Mouse (Mus musculus): Measurements from ENCODE around the gene Gm42906. TPM values are rescaled to one million over a fixed set of nuclear protein-coding genes. Genes with fewer than 3 reads are reported as not detected.
A peak's percentile ranks its signal among the peaks of the same experiment; 100 is the strongest.

Gm42906 gene
- total RNA-seq, 2 experiments from 2014 or later: 1.3 TPM; not detected in 1

- no peak for DNase-seq (ENCODE audit: low spot score)
These were observed 276.4 kb downstream of the Gm42906 start for GRCm38 (mm10) chr5:151151549-151151948.

DNA sequence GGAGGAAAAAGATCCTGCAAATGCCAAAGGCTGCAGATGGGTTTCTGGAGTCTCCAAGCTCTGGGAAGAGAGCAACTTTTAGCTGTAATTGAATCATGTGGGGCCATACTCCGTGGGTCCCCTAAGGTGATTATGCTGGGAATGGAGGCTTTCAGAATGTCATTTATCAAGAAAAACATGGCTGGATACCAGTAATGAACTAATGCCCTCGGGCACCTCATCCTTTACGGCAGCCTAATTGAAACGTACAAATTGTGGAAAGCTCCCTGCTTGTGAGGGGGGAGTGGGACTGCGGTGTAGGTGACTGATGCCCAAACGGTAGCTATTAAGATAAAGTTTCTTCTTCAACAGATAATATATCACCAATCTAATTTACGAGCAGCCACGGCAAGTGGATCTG lies 278.5 kb downstream of the Gm42906 start:
- no peak for DNase-seq (ENCODE audit: low spot score)

- DNase-seq (ENCODE audit: low spot score): no peak
These were observed 279.9 kb downstream of the Gm42906 start for GRCm38 (mm10) chr5:151148079-151148478.

GRCm38 (mm10) chr5:151145807-151146206 lies 282.2 kb downstream of the Gm42906 start:
- DNase-seq (ENCODE audit: low spot score): no peak

GRCm38 (mm10) chr5:151143955-151144354 lies 284.0 kb downstream of the Gm42906 start:
- no peak for DNase-seq (ENCODE audit: low spot score)

DNA sequence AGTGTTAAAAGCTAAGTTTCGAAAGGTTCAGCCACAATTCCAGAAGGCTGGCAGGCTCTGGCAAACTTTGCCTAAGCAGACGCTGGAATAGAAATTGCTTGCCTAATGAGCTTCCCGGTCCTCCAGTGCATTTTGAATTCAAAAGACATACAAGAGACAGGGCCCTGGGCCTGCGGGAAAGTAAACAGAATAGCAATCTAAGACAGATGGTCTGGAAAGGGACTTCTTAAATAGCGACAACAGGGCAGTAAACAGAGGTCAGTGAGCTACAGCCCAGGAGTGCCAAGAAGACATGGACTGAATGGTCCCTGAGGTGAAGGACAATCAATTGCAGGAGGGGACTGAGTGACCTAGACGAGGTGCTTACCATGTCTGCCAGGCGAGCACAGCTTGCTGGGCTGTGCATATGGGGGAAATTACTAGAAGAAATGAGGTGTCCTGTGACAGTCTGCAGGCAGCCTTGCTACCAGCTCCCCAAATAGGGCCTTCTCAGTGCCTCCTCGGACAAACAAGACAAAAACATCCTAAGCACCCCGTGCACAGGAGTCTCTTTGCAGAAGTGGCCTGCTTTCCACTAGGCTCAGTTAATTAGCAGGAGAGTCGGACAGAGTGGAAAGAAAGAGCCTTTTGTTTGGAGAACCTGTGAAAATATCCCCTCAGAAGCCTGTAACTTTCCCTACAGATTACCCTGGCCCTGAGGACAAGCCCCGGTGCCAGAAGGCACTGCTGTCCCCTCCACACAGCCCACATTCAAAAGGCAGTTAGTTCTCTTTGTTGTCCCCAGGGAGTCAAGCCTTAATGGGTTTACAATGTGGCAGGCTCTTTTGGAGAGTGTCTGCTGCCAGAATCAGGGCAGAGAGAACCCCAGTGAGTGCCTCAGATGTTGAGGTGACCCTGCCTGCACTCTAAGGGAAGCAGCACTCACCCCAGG lies 285.0 kb downstream of the Gm42906 start:
- DNase-seq (ENCODE audit: low spot score): peak; percentile 54

- peak; percentile 39 for DNase-seq (ENCODE audit: low spot score)
These were observed 285.7 kb downstream of the Gm42906 start for GRCm38 (mm10) chr5:151142241-151142640.

DNA sequence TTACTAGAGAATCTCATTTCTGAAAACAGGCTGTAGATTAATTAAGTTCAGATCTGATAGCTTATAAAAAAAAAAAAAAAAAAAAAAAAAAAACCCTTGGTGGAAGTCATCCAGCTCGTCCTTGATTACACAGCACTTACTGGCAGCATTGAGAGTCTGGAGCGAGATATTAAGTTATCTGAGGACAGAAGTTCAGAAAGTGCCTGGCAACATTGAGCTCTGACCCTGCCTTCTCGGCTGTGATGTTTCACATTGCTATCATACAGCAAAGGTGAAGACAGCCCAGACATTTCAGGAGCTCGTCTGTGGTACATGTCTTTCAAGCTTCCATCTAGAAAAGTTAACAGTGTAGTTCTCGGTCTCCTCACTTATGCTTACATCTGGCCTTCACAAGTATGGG lies 290.1 kb downstream of the Gm42906 start:
- DNase-seq (ENCODE audit: low spot score): no peak

DNA sequence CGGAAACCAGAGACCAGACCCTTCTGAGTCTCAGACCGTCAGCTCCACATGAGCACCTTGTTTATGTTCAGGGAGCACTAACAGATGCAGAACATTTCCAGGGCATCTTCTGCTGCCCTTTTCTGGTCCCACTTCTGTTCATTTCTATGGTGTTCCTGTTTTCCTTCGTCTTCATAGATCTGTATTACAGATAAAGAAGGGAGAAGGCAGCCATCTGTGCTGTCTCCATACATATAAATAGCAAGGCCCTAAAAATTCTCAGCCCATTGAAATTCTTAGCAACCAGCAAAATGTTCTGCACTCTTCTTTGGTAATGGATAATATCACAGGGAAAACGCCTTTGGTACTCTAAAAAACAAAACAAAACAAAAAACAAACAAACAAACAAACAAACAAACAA lies 290.7 kb downstream of the Gm42906 start:
- no peak for DNase-seq (ENCODE audit: low spot score)

GRCm38 (mm10) chr5:151135965-151136364 lies 292.0 kb downstream of the Gm42906 start:
- DNase-seq (ENCODE audit: low spot score): no peak

GRCm38 (mm10) chr5:151135078-151135826 lies 292.7 kb downstream of the Gm42906 start:
- no peak for DNase-seq (ENCODE audit: low spot score)

GRCm38 (mm10) chr5:151134202-151134601 lies 293.8 kb downstream of the Gm42906 start:
- DNase-seq (ENCODE audit: low spot score): no peak

DNA sequence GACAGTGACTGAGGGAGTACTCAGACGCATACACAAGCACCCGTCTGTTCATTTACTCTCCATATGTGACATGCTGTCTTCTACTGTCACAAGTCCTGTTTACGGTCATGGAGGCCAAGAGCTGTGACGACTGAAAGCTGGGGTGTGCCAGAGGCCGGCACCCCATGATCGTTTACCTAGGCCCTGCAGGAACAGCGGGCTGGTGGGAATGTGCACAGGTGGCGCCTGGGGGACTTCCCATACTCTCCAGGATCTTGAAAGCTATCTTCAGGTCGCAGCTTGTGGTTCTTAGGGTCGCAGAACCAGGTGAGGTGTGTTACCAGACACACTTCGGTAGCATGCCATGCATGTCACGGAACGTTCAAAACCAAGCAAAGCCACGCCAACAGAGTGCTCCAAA lies 294.2 kb downstream of the Gm42906 start:
- DNase-seq (ENCODE audit: low spot score): no peak

GRCm38 (mm10) chr5:151129762-151130161 lies 298.2 kb downstream of the Gm42906 start:
- DNase-seq (ENCODE audit: low spot score): peak; percentile 64

DNA sequence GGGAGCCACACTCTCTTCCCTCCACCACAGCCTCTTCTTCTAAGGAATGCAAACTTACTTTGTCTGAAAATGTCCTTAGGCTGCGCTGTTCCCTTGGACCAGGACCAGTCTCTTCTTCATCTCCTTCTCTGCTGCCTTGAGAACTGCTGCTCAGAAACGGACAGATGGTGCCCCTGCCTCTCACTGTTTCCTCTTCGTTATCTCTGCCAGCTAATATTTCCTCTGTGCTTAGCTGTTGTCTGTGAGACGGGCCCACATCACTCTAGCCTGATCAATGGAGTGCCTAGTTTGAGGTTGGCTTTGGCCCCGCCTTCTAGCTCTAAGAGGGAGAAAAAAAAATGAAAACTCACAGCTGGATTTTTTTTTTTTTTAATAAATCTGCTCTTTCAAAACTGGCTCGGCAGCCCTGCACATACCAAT lies 300.7 kb downstream of the Gm42906 start:
- DNase-seq (ENCODE audit: low spot score): no peak

DNA sequence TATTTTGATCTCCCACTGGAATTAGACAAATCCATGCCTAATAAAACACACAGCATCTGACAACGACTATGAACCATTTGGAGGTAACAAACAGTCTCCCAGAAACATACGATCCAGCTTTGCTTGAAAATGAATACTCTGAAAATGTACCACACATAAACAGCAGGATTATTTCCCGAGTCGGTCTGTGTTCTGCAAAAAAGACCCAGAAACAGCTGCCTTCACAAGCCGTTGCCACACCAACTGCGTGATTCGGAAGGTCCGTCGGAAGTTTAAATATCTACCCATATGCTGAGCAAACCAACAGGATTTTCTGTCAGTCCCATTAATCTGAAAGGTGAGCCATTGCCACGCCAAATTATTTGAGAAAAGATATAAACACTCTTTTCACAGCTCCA lies 301.4 kb downstream of the Gm42906 start:
- DNase-seq (ENCODE audit: low spot score): no peak

GRCm38 (mm10) chr5:151125985-151126607 lies 301.9 kb downstream of the Gm42906 start:
- DNase-seq (ENCODE audit: low spot score): no peak

DNA sequence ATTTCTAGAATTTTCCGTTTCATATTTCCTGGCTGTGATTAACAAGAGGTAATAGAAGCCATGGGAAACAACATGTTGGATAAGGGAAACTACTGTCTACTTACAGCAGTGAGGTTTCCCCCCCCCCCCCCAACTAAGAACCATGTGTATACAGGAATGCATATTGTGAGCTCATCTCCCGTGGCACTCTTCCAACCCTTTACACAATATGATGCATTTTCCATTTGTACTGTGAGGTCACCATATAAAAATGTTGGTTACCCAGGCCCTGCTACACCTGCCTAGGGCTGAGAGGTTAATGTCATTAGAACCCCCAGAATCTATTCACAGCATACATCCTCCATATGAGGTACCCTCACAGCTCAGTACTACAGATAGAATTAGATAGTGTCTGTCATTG lies 310.1 kb downstream of the Gm42906 start:
- no peak for DNase-seq (ENCODE audit: low spot score)

- DNase-seq (ENCODE audit: low spot score): no peak
These were observed 311.6 kb downstream of the Gm42906 start for GRCm38 (mm10) chr5:151116192-151116887.

GRCm38 (mm10) chr5:151112743-151113142 lies 315.2 kb downstream of the Gm42906 start:
- DNase-seq (ENCODE audit: low spot score): no peak

DNA sequence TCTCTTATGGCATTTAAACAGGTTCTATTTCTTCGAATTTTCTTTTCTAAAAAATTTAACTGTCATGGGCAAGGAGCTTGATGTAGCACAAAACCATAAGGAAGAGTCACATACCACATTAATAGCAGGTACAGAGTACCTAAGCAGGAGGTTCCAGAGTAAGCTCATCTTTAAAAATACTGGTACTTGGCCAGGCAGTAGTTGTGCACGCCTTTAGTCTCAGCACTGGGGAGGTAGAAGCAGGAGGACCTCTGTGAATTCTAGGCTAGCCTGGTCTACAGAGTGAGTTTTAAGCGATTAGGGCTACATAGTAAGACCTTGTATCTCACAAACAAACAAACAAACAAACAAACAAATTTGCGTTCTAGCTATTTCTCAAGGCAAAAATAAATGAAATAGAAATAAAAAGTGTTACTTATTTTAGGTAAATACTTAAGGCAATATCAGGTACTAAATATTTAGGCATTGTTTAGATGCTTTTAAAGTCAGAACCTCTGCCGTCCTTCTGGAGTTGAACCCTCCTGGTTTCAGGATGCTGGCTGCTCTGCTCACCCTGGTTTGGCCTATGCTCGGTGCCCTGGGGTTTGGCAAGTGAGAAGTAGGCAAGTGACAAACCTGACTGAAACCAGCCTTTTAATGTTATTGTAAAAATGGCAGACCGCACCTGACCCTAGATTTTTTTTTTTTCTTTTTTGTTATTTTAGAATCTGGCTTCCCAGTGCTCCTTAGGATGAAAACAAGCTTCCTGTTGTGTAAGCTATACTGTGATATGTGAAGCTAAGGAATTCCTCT lies 316.7 kb downstream of the Gm42906 start:
- DNase-seq (ENCODE audit: low spot score): no peak
